Mouse (Mus musculus): ENCODE results near the gene Slc35f6.

Gene Slc35f6

DNA sequence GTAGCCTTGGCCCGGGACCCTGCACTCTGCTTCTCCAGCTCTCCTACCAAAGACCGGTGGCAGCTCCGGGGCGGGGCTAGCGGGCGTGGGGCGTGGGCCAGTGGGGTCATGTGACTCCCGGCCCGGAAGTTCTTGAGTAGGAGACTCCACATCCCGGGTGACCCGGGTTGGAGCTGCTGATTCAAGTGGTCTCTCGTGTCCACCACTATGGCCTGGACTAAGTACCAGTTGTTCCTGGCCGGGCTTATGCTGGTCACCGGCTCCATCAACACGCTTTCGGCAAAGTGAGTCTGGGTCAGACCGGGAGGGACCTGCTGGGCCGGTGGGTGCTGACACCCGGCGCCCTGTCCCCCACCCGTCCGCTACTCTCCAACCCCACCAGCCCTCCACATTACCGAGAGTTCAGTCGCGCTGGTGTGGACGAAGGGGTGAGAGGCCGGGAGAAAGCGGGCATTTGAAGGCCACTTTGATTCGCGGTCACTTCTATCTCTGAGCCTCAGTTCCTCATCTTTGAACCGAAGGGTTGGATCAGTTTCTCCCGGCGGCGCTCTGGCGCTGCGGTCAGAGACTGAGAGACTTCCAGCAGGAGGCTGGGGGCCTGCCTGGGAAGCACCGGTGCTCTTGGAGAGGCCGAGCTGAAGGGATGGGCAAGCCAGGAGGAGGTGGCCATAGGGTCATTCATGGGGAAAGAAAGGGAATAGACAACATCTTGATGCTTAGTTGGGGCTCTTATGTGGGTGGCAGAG, at the start of gene Slc35f6:
Gene Slc35f6, plus strand, starts transcription at position 119 of the 746 bp plus-strand sequence.
- DNase-seq (ENCODE audit: low spot score): peak; percentile 93

DNA sequence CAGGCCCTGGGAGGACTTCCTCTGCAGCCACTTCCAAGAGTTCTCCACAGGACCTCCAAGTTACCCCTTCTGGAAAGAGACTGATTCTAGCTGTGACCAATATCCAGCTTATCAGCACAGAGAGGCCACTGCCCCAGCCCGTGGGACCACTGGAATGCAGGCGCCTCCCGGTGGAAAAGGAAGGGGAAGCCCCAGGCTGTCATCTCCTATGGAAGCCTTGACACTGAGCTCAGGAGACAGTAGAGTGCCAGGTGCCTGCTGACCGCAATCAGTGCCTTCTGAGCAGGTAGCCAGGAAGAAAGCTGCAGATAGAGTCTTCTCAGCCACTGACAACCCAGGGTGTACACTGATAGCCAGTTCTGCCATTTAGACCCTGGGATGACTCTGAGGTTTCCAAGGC, 46.3 kb upstream of the Slc35f6 start:
- no peak for DNase-seq (ENCODE audit: low spot score)

DNA sequence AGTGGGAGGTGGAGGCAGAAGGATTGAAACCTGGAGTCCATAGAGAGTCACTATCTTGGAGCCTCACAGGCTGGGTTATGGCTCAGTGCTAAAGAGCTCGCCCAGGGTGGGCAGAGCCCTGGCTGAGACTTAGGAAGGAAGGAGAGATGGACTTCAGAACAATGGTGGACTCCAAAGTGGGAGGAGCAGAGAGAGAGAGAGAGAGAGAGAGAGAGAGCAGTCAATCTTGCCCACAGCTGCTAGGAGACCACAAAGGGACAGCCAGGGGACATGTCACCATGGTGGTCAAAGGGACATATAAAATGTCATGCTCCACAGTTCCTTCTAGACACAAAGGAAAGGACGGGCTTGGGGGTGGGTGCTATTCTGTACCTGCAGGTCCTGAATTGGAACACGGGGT, 44.5 kb upstream of the Slc35f6 start:
- DNase-seq (ENCODE audit: low spot score): no peak

DNA sequence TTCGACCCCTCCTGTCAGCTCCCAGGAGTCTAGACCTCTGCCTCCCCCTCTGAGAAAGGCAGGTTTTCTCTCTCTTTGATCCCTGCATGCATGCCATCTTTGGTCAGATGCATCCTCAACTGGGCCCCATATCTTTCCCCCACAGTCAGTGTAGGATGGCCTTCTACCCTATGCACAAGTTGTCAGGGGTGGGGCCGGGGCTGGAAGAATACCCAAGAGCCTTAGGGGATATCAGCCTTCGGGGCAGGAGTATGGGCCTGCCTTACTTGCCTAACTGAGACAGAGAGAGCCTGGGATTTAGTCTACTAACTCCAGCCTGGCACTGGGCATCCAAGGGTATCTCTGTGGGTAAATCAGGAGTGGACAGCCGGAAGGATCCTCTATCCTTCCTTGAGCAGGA, 43.8 kb upstream of the Slc35f6 start:
- no peak for DNase-seq (ENCODE audit: low spot score)

DNA sequence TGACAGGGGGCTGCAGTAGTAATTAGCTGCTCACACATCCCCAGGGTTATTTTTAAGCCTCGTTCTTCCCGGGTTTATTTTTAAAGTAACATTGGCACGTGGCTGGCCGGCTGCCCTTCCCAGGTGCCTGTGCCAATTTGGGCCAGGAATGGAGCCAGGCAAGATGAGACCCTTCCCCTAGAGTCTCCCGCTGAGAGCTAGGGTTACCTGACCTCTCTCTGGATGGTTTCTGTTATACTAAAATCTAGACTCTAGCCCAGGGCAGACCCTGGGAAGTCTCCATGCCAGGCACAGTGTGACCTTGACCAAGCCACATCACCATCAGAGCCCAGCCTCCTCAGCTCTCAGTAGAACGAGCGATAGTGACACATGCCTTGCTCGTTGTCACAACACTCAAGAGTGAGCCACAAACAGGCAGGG, 43.0 kb upstream of the Slc35f6 start:
- DNase-seq (ENCODE audit: low spot score): no peak

DNA sequence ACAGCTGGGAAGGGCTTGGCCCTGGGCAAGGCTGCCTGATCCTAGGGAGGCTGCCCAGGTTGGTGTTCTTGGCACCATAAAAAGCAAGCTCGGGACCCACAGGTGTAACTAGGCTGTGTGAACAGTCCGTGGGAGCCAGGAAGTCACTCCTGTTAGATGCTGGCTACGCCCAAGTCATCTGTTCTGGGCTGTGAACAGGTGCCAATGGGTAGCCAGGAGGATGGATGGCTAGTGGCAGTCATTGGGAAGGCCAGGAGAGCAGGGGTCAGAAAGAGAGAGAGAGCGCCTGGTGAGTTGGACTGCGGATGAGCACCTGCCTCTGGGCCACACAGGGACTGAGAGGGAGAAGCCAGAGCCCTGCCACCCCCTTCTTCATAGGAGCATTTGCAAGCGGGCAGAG, 42.1 kb upstream of the Slc35f6 start:
- DNase-seq (ENCODE audit: low spot score): no peak

DNA sequence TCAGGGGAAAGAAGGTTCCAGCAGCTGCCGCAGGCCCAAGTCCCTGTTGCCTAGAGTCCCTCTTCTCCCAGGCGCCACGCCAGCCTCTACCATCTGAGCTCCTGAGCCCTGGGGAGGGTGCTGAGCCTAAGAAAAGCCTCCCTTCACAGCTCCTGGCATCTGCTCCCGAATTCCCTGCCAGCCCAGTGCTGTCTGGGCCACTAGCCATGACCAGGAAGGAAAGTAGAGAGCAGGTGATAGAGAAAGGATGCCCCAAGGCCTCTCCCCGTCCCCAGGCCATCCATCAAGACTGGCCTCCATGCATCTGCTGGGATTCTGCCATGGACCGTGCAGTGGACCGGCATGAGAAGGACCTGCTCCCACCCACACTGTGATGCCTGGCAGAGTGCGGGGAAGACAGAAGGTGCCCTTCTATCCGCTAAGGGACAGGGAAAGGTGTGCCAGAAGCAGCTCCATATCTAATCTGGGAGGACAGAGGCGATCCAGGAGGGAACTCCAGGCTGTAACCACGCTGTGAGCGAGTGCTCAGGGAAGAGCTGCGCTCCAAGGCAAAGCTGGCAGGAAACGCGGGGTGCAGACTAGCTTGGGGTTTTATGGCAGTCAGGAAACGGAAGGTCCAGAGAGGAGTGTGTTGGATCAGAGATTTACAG, 41.2 kb upstream of the Slc35f6 start:
- no peak for DNase-seq (ENCODE audit: low spot score)

DNA sequence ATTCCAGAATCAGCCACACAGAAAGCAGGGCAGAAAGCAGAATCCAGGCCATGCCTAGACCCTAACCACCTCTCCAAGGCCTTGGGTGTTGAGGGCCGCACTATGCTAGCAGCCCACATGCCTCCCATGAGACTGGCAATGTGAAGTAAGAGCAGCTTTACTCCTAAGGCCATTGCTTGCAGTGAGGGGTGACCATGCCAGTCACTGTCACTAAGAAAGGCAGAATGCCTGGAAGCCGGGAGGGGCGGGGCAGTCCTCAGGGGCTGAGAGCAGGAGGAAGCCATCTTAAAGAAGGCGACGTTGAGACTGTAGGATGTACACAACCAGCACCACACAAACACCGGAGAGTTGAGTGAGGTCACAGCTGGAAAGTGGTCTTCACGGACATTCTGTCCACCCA, 38.6 kb upstream of the Slc35f6 start:
- DNase-seq (ENCODE audit: low spot score): no peak

DNA sequence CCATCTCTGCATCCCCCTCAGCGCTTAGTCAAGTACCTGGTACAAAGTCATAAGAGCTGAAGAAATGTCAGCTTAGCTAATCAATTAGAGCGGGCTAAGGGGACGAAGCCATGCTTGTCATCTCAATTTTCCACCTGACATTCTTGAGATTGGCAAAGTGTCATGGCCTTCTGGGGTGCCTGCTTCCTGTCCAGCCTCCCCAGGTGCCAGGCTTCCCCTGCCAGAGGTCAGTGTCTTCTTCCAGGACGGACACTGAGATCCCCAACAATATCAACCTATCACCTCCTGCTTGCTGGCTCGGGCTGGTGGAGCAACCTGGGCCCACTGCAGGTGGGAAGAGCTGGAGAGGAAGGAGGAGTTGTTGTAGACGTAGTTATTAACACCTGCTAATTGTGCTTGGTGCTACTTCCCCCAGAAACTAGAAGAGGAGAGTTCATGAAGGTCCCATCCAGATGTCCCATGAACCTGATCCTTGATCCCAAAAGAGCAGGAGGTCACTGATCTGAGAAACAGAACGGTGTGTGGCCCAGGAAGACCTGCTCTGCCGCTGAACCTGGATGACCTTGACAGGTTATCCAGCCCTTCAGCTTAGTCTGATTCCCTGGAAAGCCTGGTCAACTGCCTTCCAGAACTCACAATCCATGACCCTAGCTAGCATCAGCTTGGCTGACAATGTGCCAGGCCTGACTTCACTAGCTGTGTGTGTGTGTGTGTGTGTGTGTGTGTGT, 37.7 kb upstream of the Slc35f6 start:
- no peak for DNase-seq (ENCODE audit: low spot score)

DNA sequence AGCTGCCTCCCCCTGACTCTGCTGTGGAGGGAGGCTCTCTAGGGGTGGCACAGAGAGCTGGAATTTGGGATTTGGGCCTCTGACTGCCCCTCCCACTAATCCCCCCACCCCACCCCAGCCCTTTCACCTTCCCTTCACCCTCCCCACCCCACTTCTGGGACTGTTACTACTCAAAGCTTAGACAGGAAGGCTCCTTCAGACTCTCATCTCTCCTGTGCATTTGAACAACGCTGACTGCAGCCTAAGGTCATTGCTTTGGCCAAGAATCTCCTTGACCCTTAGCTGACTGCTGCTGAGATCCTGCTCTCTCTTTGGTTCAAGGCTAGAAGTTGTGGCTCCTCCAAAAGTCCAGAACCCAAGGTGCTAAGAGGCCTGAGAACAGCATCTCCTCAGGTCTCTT, 36.6 kb upstream of the Slc35f6 start:
- DNase-seq (ENCODE audit: low spot score): no peak

DNA sequence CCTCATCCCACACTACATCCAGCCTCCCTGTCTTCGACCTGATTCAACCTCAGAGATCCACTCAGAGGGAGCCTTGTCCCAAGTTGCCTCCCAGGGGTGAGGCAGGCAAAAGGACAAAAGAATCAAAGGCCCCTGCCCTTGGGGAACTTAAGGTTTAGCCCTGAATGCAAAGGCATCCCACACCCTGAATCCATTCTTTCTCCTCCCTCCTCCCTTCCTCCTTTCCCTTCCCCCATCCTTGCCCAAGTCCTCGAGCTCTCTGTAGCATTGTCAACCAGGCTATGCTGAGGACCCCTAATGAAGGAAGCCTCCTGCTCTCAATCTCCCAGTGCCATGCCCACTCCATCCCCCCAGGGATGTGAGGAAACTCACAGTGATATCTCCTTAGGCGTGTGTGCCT, 36.0 kb upstream of the Slc35f6 start:
- no peak for DNase-seq (ENCODE audit: low spot score)

DNA sequence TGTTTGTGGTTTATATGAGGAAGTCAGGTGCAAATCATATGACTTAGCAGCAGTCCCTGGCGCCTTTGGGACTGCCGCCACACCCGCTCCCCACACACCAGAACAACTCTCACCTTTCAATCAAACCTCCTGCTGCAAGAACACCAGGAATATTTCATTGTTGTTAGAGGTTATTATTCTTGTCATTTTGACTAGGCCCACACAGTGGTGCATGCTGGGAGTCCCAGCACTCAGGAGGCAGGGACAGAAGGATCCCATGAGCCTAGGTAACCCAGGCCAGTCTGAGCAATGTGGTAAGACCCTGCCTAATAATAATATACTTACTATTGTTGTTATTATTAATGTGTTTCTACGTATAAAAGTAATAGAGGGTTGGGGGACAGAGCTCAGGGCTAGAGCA, 35.2 kb upstream of the Slc35f6 start:
- no peak for DNase-seq (ENCODE audit: low spot score)

DNA sequence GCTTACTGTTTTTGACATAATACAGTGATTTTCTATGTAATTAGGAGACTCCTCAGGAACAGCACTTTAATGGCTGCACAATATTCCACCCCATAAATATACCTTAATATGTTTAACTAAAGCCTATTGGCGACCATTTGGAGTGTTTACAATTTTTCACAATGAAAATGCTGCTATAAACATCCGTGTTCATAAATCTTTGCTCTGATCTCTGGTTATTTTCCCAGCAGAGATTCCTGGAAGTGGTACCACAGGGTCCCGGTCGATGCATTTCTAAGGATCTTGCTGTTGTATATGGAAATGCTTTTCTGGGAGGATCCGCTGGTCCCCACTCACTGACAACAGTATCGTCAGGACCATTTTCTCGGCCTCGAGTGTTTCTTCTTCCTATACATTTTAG, 34.5 kb upstream of the Slc35f6 start:
- DNase-seq (ENCODE audit: low spot score): no peak

DNA sequence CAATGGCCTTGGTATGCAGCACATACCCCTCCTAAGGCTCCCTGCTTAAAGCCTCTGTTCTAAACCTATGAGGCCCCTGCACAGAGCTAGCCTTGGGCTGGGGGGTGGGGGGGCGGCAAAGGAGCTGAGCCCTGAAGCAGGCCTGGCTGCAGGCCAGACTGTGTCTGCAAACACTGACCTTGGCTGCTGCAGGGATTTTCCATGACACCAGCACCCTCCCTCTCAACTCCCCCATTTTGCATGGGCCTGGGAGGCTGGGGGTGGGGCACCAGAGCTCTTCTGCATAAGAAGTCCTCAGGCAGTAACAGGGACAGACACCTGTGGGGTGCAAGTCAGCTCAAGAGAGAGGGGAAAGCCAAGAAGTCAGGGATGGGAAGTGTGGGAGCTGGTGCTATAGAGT, 33.5 kb upstream of the Slc35f6 start:
- DNase-seq (ENCODE audit: low spot score): no peak

DNA sequence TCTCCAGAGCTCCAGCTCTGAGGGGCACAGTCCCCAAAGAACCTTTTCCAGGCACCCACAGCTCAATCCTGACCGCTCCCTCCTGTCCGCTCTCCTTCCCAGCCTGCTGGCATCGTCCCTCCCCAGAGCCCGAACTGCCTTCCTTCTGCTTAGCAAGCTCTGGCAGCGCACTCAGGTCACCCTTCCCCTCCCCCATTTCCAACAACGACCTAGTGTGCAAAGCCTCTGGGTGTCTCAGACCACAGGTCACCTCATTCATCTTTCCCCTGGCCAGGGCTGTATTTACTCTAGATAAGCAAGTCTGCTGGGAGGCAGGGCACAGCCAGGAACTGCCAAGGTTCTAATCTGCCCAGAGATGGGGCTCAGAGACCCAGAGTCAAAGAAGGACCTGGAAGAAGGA, 32.3 kb upstream of the Slc35f6 start:
- DNase-seq (ENCODE audit: low spot score): no peak

DNA sequence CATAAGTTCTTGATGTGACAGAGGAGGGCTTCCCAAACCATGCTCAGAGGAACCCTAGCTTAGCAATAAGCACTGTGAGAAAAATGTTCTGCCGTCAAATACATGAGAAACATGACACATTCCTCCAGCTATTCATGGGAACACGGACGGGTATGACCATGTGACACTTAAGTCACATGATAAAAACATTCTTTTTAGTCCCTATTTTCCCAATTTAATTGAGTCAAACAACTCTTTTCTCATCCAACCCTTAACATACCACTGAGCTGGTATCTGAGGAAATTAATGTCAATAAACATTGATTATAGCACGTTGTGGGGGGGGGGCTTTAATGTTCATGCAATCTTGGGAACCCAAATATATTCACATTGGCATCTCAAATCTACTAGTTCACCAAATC, 31.9 kb upstream of the Slc35f6 start:
- no peak for DNase-seq (ENCODE audit: low spot score)

DNA sequence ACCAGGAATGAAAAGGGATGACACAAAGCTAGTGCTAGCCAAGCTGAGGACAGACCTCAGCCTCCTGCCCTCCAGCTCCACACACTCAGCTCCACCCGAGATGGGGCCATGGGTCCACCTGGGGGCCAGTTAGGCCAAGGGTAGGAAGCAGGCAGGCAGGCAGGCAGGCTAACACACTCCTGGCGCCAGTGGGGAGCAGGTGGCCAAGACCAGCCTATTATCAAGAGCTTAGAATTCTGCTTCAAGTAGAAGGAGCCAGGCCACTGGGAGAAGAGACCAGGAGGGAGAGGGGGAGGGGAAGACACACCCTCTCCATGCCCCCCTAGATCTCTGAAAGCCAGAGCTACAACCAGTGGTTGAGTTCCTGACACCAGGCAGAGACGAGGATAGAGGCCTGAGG, 31.1 kb upstream of the Slc35f6 start:
- no peak for DNase-seq (ENCODE audit: low spot score)

DNA sequence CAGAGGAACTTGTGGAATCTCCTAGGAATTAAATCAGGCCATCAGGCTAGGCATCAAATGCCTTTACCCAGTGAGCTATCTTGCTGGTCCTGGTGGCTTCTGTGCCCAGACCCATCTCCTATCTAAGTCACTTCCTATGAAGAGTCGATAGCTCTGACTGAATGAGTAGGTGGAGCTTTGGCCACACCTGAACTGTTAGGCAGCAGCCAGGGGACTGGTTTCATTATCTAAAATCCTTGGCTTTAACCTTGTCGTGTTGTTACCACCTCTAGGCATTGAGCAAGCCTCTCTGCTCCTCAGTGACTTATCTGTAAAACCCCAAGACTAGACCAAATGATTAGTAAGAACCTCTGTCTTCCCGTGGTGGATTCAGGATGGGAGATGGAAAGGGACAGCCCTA, 30.4 kb upstream of the Slc35f6 start:
- no peak for DNase-seq (ENCODE audit: low spot score)

DNA sequence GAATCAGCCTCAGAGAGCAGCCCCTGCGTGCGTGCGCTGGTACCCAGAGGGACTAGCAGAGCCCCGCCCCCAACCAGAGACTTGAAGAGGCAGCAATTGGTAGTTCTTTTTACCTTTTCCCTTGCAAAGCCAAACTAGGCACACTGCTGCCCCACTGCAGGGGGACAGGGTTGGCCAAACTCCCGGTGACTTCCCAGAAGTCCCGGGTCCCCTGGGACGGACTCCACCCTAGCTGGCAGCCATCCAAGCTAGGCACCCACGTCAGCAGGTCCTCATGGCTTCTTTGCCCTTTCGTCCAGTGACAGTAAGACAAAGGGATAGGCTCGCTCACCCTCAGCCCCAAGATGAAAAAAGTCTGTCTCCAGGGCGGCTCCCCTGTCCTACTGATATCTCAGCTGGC, 29.9 kb upstream of the Slc35f6 start:
- no peak for DNase-seq (ENCODE audit: low spot score)

DNA sequence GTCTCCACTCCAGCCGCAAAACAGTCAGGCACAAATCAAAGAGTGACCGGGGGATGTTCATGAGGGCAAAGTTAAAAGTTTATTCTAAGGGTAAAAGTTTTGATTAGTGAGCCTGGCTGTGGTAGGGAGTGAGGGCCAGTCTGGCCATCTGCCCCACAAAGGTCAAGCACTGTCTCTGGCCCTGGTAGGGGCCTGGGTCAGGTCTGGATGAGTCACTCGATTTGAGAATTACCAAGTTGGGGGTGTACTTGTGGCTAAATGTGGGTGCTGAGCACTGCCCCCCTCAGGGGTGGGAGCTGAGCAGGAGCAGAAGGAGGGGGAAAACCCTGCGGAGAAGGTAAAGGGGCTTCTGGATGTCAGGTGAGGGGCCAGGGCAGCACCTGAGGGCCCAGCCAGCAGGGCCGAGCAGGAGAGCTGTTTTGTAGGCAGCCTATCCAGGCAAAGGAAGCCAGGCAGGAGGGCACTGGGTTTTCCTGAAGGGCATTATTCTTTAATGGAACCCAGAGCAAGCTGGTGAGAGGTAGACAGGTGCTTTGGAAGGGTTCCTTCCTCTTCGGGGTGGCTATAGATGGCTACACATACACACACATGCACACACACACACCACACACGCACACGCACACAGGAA, 29.2 kb upstream of the Slc35f6 start:
- DNase-seq (ENCODE audit: low spot score): no peak

DNA sequence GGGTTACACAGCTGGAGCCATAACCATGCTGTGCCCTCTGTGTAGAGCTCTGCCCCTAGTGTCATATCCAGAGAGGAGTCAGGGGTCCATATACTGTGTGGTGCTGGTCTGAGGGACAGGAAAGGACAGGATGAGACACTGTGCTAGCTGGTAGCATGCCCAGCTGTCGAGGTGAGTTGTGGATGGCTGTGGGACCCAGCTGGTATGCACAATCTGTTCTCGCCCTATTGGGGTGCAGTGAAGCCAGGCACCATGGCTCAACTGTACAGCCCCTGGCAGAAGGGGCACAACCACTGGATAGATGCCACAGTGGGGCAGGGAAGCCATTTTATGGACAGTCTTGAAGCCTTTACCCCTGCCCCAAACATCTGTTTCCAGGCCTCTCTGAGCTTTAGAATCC, 28.5 kb upstream of the Slc35f6 start:
- DNase-seq (ENCODE audit: low spot score): no peak

DNA sequence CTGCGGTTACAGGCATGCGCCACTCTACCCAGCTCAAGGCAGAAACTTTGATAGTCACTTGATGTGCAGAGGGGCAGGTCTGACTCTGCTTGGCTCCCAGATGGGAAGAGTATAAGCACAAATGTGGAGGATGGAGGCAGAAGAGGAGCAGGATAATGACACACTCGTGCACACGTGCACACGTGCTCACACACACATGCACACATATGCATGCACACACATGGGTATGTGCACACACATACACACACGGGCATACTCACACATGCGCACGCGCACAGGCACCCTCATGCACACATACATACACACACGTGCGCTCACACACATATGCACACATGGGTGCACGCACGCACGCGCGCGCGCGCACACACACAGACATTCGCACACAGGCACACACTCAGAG, 27.2 kb upstream of the Slc35f6 start:
- DNase-seq (ENCODE audit: low spot score): no peak

DNA sequence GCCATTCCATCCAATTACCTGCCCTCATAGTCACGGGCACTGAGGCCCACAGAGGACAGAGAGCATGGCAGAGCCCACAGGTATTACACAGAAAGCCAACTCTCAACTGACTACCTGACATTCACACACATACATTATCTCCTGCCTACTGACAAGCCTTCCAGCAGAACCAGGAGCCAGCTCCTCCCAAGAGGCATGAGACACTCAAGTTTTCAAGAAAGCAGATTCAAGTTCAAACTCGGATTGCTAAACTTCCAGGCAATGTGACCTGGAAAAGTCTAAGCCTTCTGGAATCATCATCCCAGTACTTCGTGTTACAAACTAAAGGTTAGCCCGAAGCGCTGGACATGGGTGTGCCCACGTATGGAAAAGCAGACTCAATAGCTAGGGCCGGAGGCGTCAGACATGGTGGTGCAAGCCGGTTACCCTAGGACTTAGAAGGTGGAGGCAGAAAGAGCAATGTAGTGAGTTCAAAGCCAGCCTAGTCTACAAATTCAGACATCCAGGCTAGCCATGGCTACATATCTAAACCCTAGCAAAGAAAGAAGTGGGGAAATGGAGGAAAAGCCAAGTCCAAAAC, 26.4 kb upstream of the Slc35f6 start:
- no peak for DNase-seq (ENCODE audit: low spot score)

Measured in embryo, embryonic 10.5 days (tissue).